Mouse (Mus musculus) midbrain, embryonic 16.5 days (tissue): Measurements from ENCODE around the gene Zbtb22. TPM values are rescaled to one million over a fixed set of nuclear protein-coding genes. Genes with fewer than 3 reads are reported as not detected.

ENCODE experiments used
- ATAC-seq: fragments of 200-750 bp; cut with Nextera tagmentation; 2 replicates; pipeline ENCODE4 v1.8.0; 2017; ENCODE audit warnings: moderate TSS enrichment
- H3K27ac ChIP-seq: fragments of 300-500 bp; sonication (generic); 2 replicates; pipeline ENCODE4 v1.5.1; 2014; ENCODE audit warnings: mild to moderate bottlenecking, low read length, mixed read lengths
- H3K27me3 ChIP-seq: fragments of 300-500 bp; sonication (generic); 2 replicates; pipeline ENCODE4 v1.6.1; 2014; ENCODE audit warnings: low read depth, low read length, mixed read lengths; ENCODE audit not compliant: control insufficient read depth, insufficient read depth
- H3K36me3 ChIP-seq: fragments of 300-500 bp; sonication (generic); 2 replicates; pipeline ENCODE4 v1.6.1; 2014; ENCODE audit warnings: mild to moderate bottlenecking, low read length, moderate library complexity, mixed read lengths; ENCODE audit not compliant: control insufficient read depth, insufficient read depth
- H3K4me1 ChIP-seq: fragments of 300-500 bp; sonication (generic); 2 replicates; pipeline ENCODE4 v1.6.1; 2014; ENCODE audit warnings: mild to moderate bottlenecking, low read length, mixed read lengths; ENCODE audit not compliant: control insufficient read depth, insufficient read depth
- H3K4me2 ChIP-seq: fragments of 300-500 bp; sonication (generic); 2 replicates; pipeline ENCODE4 v1.6.1; 2014; ENCODE audit warnings: mild to moderate bottlenecking, low read length, mixed read lengths
- H3K4me3 ChIP-seq: fragments of 300-500 bp; sonication (generic); 2 replicates; pipeline ENCODE4 v1.5.1; 2014; ENCODE audit warnings: low read depth, mild to moderate bottlenecking, low read length, moderate library complexity, mixed read lengths
- H3K9ac ChIP-seq: fragments of 300-500 bp; sonication (generic); 2 replicates; pipeline ENCODE4 v1.6.1; 2014; ENCODE audit warnings: low read depth, low read length, mixed read lengths
- H3K9me3 ChIP-seq: fragments of 300-500 bp; sonication (generic); replicated peaks from 2 replicates; pipeline ENCODE4 v1.6.1; 2014; ENCODE audit warnings: mild to moderate bottlenecking, low read length, mixed read lengths; ENCODE audit not compliant: control insufficient read depth, poor library complexity, severe bottlenecking
- WGBS: fragments of 180-500 bp; shearing (Covaris S2); extraction: QIAGEN DNeasy Blood & Tissue Kit; methylation state at CpG from one replicate; pipeline ENCODE4 v1.1.7; 2014; 5-methylcytosine and 5-hydroxymethylcytosine counted together
- polyA plus RNA-seq: library from polyadenylated mRNA; unstranded; fragments of >200 nt; fragmentation: Nextera tagmentation; extraction: Ambion mirVana; gene quantifications from 2 replicates; pipeline ENCODE4 v1.2.1, GENCODE M21; 2015

Gene Zbtb22
- polyA plus RNA-seq, 1 experiment from 2014 or later = 16.8 TPM

- WGBS = under 1% methylated on average over 33 of the region's 33 CpGs
- Histone ChIP-seq H3K9ac (peak overlapping the region; percentile 94), H3K27ac (peak overlapping the region; percentile 87), H3K4me2 (peak overlapping the region; percentile 97), H3K27me3 (no peaks in the 10 kb centered on the region), H3K4me3 (peak overlapping the region; percentile 88), H3K9me3 (no peaks in the 10 kb centered on the region), H3K4me1 (peaks cover 51% of the 10 kb centered on the region), H3K36me3 (peaks cover 19% of the 10 kb centered on the region; the same call in 1 of the 2 replicates)
- peak; percentile 58 for ATAC-seq
Measured at GRCm38 (mm10) chr17:33954646-33955554, 39.2 kb downstream of the Zbtb22 start.

GRCm38 (mm10) chr17:33955555-33956214 is 40.0 kb downstream of the Zbtb22 start, which contains the start of the genes Vps52 and Rps18:
Vps52 (plus strand) TSS chr17:33955812.
Rps18 (minus strand) TSS chr17:33956001.
- under 1% methylated on average over 50 of the region's 50 CpGs for WGBS
- peaks cover 43% of the 10 kb centered on the region for H3K4me1 ChIP-seq
- peaks cover 20% of the 10 kb centered on the region; the same call in 1 of the 2 replicates for H3K36me3 ChIP-seq
- H3K9me3 ChIP-seq = no peaks in the 10 kb centered on the region
- peak within 1 kb of the TSS; percentile 94 for H3K9ac ChIP-seq
- peak within 1 kb of the TSS; percentile 97 for H3K4me2 ChIP-seq
- peak within 1 kb of the TSS; percentile 88 for H3K4me3 ChIP-seq
- peak; percentile 84 for ATAC-seq
- H3K27me3 ChIP-seq = no peaks in the 10 kb centered on the region
- H3K27ac ChIP-seq = peak within 1 kb of the TSS; percentile 94

GRCm38 (mm10) chr17:33956336-33956735 is 40.6 kb downstream of the Zbtb22 start:
- H3K4me1 ChIP-seq = peaks cover 41% of the 10 kb centered on the region
- ATAC-seq = no peak
- H3K9ac ChIP-seq = peak overlapping the region; percentile 87
- H3K9me3 ChIP-seq = no peaks in the 10 kb centered on the region
- whole genome bisulfite sequencing = 9% methylated on average over 10 of the region's 10 CpGs
- peaks cover 26% of the 10 kb centered on the region; the same call in 1 of the 2 replicates for H3K36me3 ChIP-seq
- peak overlapping the region; percentile 82 for H3K4me2 ChIP-seq
- H3K4me3 ChIP-seq = peak overlapping the region; percentile 88
- H3K27ac ChIP-seq = peak overlapping the region; percentile 94
- H3K27me3 ChIP-seq = no peaks in the 10 kb centered on the region

- Histone ChIP-seq H3K4me3 (no peak overlapping the region), H3K27me3 (no peaks in the 10 kb centered on the region), H3K9ac (no peak overlapping the region), H3K36me3 (peaks cover 31% of the 10 kb centered on the region), H3K9me3 (no peaks in the 10 kb centered on the region), H3K4me2 (no peak overlapping the region), H3K27ac (no peak overlapping the region), H3K4me1 (peaks cover 31% of the 10 kb centered on the region)
- 88% methylated on average over 6 of the region's 6 CpGs for WGBS
- no peak for ATAC-seq
Measured at GRCm38 (mm10) chr17:33957493-33957892, 41.8 kb downstream of the Zbtb22 start.

- no peak overlapping the region for H3K9ac ChIP-seq
- H3K4me1 ChIP-seq = peaks cover 22% of the 10 kb centered on the region
- 97% methylated on average over 11 of the region's 11 CpGs for WGBS
- no peak overlapping the region for H3K27ac ChIP-seq
- H3K27me3 ChIP-seq = no peaks in the 10 kb centered on the region
- no peaks in the 10 kb centered on the region for H3K9me3 ChIP-seq
- H3K36me3 ChIP-seq = peaks cover 30% of the 10 kb centered on the region
- H3K4me3 ChIP-seq = no peak overlapping the region
- ATAC-seq = no peak
- H3K4me2 ChIP-seq = no peak overlapping the region
Measured at GRCm38 (mm10) chr17:33958451-33958850, 42.7 kb downstream of the Zbtb22 start.

DNA sequence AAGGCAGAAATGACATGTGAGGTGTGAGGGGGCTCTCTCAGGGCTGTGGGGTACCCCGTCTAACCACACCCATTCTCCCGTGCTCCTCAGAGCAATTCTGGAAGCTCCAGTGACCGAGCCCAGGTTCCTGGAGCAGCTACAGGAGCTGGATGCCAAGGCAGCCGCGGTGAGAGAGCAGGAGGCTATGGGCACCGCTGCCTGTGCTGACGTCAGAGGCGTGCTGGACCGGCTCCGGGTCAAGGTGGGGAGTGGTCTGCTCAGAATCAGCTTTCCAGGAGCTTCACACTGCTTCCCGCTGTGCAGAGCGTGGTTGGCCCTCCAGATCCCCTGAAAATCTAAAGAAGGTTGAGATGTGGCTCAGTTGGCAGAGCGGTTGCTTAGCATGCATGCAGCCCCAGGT is 43.4 kb downstream of the Zbtb22 start:
- no peak for ATAC-seq
- Histone ChIP-seq H3K9me3 (no peaks in the 10 kb centered on the region), H3K9ac (no peak overlapping the region), H3K27ac (no peak overlapping the region), H3K4me2 (no peak overlapping the region), H3K4me1 (peaks cover 16% of the 10 kb centered on the region), H3K27me3 (no peaks in the 10 kb centered on the region), H3K4me3 (no peak overlapping the region), H3K36me3 (peaks cover 30% of the 10 kb centered on the region)
- 96% methylated on average over 13 of the region's 13 CpGs for WGBS

DNA sequence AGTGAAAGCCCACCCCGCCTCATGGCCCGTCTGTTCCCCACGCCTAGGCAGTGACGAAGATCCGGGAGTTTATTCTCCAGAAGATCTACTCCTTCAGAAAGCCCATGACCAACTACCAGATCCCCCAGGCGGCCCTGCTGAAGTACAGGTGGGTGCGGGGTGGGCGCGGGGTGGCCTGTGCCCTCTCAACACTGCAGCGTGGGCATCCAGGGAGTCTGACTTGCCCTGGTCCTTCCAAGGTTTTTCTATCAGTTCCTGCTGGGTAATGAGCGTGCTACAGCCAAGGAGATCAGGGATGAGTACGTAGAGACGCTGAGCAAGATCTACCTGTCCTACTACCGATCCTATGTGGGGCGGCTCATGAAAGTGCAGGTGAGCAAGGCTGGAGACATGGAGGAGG is 44.2 kb downstream of the Zbtb22 start:
- H3K4me2 ChIP-seq = no peak overlapping the region
- H3K36me3 ChIP-seq = peaks cover 31% of the 10 kb centered on the region

DNA sequence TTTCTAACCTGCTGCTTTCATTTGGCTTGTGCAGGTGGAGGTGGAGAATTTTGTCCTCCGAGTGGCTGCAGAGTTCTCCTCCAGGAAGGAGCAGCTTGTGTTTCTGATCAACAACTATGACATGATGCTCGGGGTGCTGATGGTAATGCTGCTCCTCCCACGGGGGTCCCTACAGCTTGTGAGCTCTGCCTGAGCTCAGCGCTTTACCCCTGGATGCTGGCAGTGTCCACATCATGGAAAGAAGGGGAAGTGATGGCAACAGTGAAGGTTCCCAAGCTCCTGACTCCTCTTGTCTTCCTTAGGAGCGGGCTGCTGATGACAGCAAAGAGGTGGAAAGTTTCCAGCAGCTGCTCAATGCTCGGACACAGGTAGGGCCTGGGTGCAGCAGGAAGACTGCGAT is 47.2 kb downstream of the Zbtb22 start:
- ATAC-seq = no peak
- Histone ChIP-seq H3K9ac (no peak overlapping the region), H3K4me3 (no peak overlapping the region), H3K4me1 (no peaks in the 10 kb centered on the region; the same call in 1 of the 2 replicates), H3K27ac (no peak overlapping the region), H3K36me3 (peaks cover 44% of the 10 kb centered on the region), H3K9me3 (no peaks in the 10 kb centered on the region), H3K4me2 (no peak overlapping the region), H3K27me3 (no peaks in the 10 kb centered on the region)
- 90% methylated on average over 7 of the region's 7 CpGs for WGBS

More for the DNA sequence above, 44.2 kb downstream of the Zbtb22 start:
- no peak overlapping the region for H3K9ac ChIP-seq
- no peaks in the 10 kb centered on the region for H3K9me3 ChIP-seq
- no peak overlapping the region for H3K4me3 ChIP-seq
- peaks cover 9% of the 10 kb centered on the region for H3K4me1 ChIP-seq
- WGBS = 94% methylated on average over 15 of the region's 15 CpGs
- H3K27ac ChIP-seq = no peak overlapping the region
- H3K27me3 ChIP-seq = no peaks in the 10 kb centered on the region
- ATAC-seq = no peak
